Mouse (Mus musculus) fibroblast of lung, adult 2 months (primary cell): ENCODE measurements around the gene Ttc38.

ENCODE experiments used
- DNase-seq: peaks from one replicate; pipeline ENCODE4 v3.0.0-alpha.2; 2011; ENCODE audit warnings: low read depth

Ttc38 gene

GRCm38 (mm10) chr15:85831954-85832590, at the start of gene Ttc38:
Gene Ttc38 (plus strand): TSS chr15:85832306.
- peak; percentile 45 for DNase-seq

GRCm38 (mm10) chr15:85783146-85783545, 49.0 kb upstream of the Ttc38 start:
- DNase-seq = no peak

- DNase-seq = no peak
These were observed 47.8 kb upstream of the Ttc38 start for GRCm38 (mm10) chr15:85784341-85784740.

GRCm38 (mm10) chr15:85786711-85787110, 45.4 kb upstream of the Ttc38 start:
- no peak for DNase-seq

- no peak for DNase-seq
These were observed 44.6 kb upstream of the Ttc38 start for GRCm38 (mm10) chr15:85787482-85787881.

GRCm38 (mm10) chr15:85788051-85788450, 44.1 kb upstream of the Ttc38 start:
- DNase-seq = no peak

GRCm38 (mm10) chr15:85788633-85789032, 43.5 kb upstream of the Ttc38 start:
- DNase-seq = no peak

GRCm38 (mm10) chr15:85791449-85791848, 40.7 kb upstream of the Ttc38 start:
- no peak for DNase-seq

- peak; percentile 20 for DNase-seq
These were observed 39.3 kb upstream of the Ttc38 start for GRCm38 (mm10) chr15:85792819-85793218.

- DNase-seq = no peak
These were observed 36.6 kb upstream of the Ttc38 start for GRCm38 (mm10) chr15:85795516-85795915.

- no peak for DNase-seq
These were observed 33.4 kb upstream of the Ttc38 start for GRCm38 (mm10) chr15:85798676-85799075.

- no peak for DNase-seq
These were observed 29.2 kb upstream of the Ttc38 start for GRCm38 (mm10) chr15:85802931-85803330.

GRCm38 (mm10) chr15:85806886-85807285, 25.2 kb upstream of the Ttc38 start:
- DNase-seq = no peak

- DNase-seq = no peak
These were observed 24.7 kb upstream of the Ttc38 start for GRCm38 (mm10) chr15:85807404-85807803.

- DNase-seq = no peak
These were observed 24.1 kb upstream of the Ttc38 start for GRCm38 (mm10) chr15:85808031-85808430.

- no peak for DNase-seq
These were observed 23.7 kb upstream of the Ttc38 start for GRCm38 (mm10) chr15:85808434-85808833.

- no peak for DNase-seq
These were observed 23.0 kb upstream of the Ttc38 start for GRCm38 (mm10) chr15:85809091-85809490.

- DNase-seq = no peak
These were observed 21.7 kb upstream of the Ttc38 start for GRCm38 (mm10) chr15:85810462-85810805.

- DNase-seq = peak; percentile 22
These were observed 21.1 kb upstream of the Ttc38 start for GRCm38 (mm10) chr15:85810806-85811521.

GRCm38 (mm10) chr15:85811535-85812277, 20.4 kb upstream of the Ttc38 start, which contains the start of gene Cdpf1:
Gene Cdpf1 (minus strand): TSS chr15:85811697.
- DNase-seq = peak; percentile 95

- DNase-seq = no peak
These were observed 18.7 kb upstream of the Ttc38 start for GRCm38 (mm10) chr15:85813428-85813827.

GRCm38 (mm10) chr15:85821203-85822010, 10.7 kb upstream of the Ttc38 start, which contains the start of gene Pkdrej:
Gene Pkdrej (minus strand): TSS chr15:85821734.
- DNase-seq = no peak
